Mouse (Mus musculus) heart, postnatal 0 days (tissue): ENCODE measurements around the gene Clic1. TPM values are rescaled to one million over a fixed set of nuclear protein-coding genes. Genes with fewer than 3 reads are reported as not detected.

Source experiments
- ATAC-seq: fragments of 200-750 bp; cut with Nextera tagmentation; 2 replicates; pipeline ENCODE4 v1.8.0; 2017; ENCODE audit warnings: low read depth, moderate number of reproducible peaks, moderate library complexity; ENCODE audit not compliant: insufficient read depth
- DNase-seq: peaks from one replicate; pipeline ENCODE4 v3.0.0-alpha.2; 2016; ENCODE audit warnings: low spot score
- H3K27ac ChIP-seq: fragments of 300-500 bp; sonication (generic); 2 replicates; pipeline ENCODE4 v1.5.1; 2014; ENCODE audit warnings: low read depth, mild to moderate bottlenecking
- H3K27me3 ChIP-seq: fragments of 300-500 bp; sonication (generic); 2 replicates; pipeline ENCODE4 v1.6.1; 2014; ENCODE audit warnings: low read length, mixed read lengths; ENCODE audit not compliant: control insufficient read depth, insufficient read depth
- H3K36me3 ChIP-seq: fragments of 300-500 bp; sonication (generic); replicated peaks from 2 replicates; pipeline ENCODE4 v1.6.1; 2014; ENCODE audit warnings: low read length, mixed read lengths; ENCODE audit not compliant: control insufficient read depth, insufficient read depth
- H3K4me1 ChIP-seq: fragments of 300-500 bp; sonication (generic); 2 replicates; pipeline ENCODE4 v1.6.1; 2014; ENCODE audit warnings: antibody characterized with exemption; ENCODE audit not compliant: control insufficient read depth, insufficient read depth
- H3K4me2 ChIP-seq: fragments of 300-500 bp; sonication (generic); 2 replicates; pipeline ENCODE4 v1.6.1; 2014; ENCODE audit warnings: low read depth, mild to moderate bottlenecking, low read length, moderate library complexity
- H3K4me3 ChIP-seq: fragments of 300-500 bp; sonication (generic); 2 replicates; pipeline ENCODE4 v1.5.1; 2014; ENCODE audit warnings: low read depth, low read length
- H3K9ac ChIP-seq: fragments of 300-500 bp; sonication (generic); replicated peaks from 2 replicates; pipeline ENCODE4 v1.6.1; 2014; ENCODE audit warnings: low read depth, low read length, mixed read lengths
- H3K9me3 ChIP-seq: fragments of 300-500 bp; sonication (generic); replicated peaks from 2 replicates; pipeline ENCODE4 v1.6.1; 2016; ENCODE audit warnings: low read length; ENCODE audit not compliant: control insufficient read depth
- CTCF ChIP-seq: IDR thresholded peaks from 2 replicates; pipeline ENCODE4 v1.5.1; 2016; ENCODE audit warnings: antibody characterized with exemption, control low read depth, low read depth
- EP300 ChIP-seq: IDR thresholded peaks from 2 replicates; pipeline ENCODE4 v1.6.1; 2016; ENCODE audit warnings: antibody characterized with exemption, low read depth
- WGBS: fragments of 180-500 bp; shearing (Covaris S2); extraction: QIAGEN DNeasy Blood & Tissue Kit; methylation state at CpG from one replicate; pipeline ENCODE4 v1.1.7; 2014; 5-methylcytosine and 5-hydroxymethylcytosine counted together
- polyA plus RNA-seq: library from polyadenylated mRNA; unstranded; fragments of >200 nt; fragmentation: Nextera tagmentation; extraction: Ambion mirVana; gene quantifications from 2 replicates; pipeline ENCODE4 v1.2.1, GENCODE M21; 2015
- total RNA-seq: library from RNA; depleted of rRNA; stranded (reverse); fragments of >200 nt; gene quantifications from 2 replicates; pipeline ENCODE4 v1.2.3, GENCODE M21; 2014; ENCODE audit warnings: low replicate concordance

Gene Clic1
- total and polyA plus RNA-seq, 2 experiments from 2014 or later, result 194 to 205 TPM

DNA sequence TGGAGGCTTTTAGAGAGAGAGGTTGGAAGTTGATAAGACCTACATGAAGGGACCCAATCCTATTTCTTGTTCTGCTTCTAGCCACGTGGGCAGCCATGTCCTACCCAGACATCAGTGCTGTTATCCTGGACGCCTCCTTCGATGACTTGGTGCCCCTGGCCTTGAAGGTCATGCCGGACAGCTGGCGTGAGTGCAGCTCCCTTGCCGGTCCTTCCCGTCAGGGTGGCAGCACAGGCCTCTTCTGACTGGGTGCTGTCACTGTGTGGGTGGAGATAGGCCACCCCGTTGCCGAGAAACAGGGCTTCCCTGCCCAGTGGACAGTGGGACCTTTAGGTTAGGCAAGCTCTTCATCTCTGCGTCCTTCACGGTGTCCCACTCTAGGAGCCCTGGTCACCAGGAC lies 51.4 kb downstream of the Clic1 start:
- no peaks in the 10 kb centered on the region for H3K9me3 ChIP-seq
- WGBS, result 81% methylated on average over 11 of the region's 11 CpGs
- no peak overlapping the region for H3K4me2 ChIP-seq
- H3K9ac ChIP-seq, result no peak overlapping the region
- DNase-seq (no peak), ATAC-seq (no peak)
- no peak overlapping the region for H3K27ac ChIP-seq
- no peaks in the 10 kb centered on the region for H3K4me1 ChIP-seq
- H3K36me3 ChIP-seq, result peaks cover 82% of the 10 kb centered on the region
- no peak for TF ChIP-seq CTCF
- TF ChIP-seq EP300, result no peak
- H3K4me3 ChIP-seq, result no peak overlapping the region
- H3K27me3 ChIP-seq, result no peaks in the 10 kb centered on the region

DNA sequence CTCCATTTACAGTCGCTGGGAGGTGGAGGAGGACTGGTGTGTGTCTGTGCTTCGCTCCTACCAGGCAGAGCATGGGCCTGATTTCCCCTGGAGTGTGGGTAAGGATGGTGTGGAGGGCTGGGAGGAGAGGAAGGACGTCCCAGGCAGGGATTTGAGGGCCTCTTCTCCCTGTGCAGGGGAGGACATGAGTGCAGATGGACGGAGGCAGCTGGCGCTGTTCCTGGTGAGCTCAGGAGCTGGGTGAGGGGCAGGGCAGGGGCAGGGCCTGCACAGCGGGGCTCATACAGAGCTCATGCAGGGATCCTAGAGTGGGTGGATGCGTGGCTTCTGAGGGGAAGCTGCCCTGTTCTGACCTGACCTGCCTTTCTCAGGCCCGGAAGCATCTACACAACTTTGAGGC lies 52.5 kb downstream of the Clic1 start:
- Histone ChIP-seq H3K27ac (no peak overlapping the region), H3K4me2 (no peak overlapping the region), H3K27me3 (no peaks in the 10 kb centered on the region), H3K4me1 (no peaks in the 10 kb centered on the region), H3K4me3 (no peak overlapping the region), H3K9ac (no peak overlapping the region), H3K36me3 (peaks cover 71% of the 10 kb centered on the region), H3K9me3 (no peaks in the 10 kb centered on the region)
- 63% methylated on average over 8 of the region's 8 CpGs for WGBS
- TF ChIP-seq EP300 (no peak), CTCF (no peak)
- no peak for ATAC-seq
- DNase-seq, result no peak

DNA sequence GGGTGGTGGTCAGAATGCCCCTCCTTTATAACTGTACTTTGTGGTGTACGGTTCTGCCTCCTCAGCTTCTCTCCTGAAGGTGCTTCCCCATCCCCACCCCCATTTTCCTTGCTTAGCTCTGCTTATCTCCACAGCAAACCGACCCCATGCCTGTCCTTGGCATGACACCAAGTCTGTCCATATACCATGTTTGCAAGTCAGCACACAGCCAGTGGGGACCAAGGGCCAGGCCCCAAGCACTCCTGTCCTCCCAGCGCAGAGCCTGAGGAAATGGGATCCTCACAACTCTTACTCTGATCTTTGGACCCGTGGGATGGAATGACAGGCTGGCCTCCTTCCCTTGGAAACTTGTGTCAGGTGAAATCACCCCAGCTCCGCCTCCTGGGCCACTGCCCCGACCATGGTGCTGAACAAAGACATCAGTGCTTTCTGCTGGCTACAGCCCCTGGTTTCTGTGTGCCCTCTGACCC lies 53.5 kb downstream of the Clic1 start:
- Histone ChIP-seq H3K9ac (no peak overlapping the region), H3K36me3 (peaks cover 61% of the 10 kb centered on the region), H3K4me3 (no peak overlapping the region), H3K4me2 (no peak overlapping the region), H3K27me3 (no peaks in the 10 kb centered on the region), H3K27ac (no peak overlapping the region), H3K9me3 (no peaks in the 10 kb centered on the region), H3K4me1 (no peaks in the 10 kb centered on the region)
- no peak for TF ChIP-seq EP300
- TF ChIP-seq CTCF, result no peak
- DNase-seq, result no peak
- ATAC-seq, result no peak; the same call in 1 of the 2 replicates
- WGBS, result 42% methylated on average over 6 of the region's 6 CpGs

DNA sequence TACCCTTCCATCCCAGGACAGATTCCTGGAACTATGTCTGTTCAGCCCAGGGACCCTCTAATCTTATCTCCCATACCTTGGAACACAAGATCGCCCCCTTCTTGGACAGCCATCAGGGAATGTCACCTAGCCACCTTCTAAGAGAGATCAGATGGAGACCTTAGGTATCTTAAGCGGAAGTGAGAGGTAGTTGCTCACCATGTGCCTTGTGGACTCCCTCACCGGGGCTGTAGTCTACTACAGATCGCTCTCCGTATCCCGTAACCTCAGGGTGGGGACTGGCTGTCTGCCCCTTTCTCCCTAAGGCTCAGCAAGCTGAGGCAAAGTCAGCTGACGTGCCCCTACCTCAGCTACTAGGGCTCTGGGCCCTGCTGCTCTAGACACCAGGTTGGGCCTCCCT lies 54.3 kb downstream of the Clic1 start:
- Histone ChIP-seq H3K9me3 (no peaks in the 10 kb centered on the region), H3K27ac (no peak overlapping the region), H3K36me3 (peaks cover 53% of the 10 kb centered on the region), H3K9ac (no peak overlapping the region), H3K4me2 (no peak overlapping the region), H3K4me1 (no peaks in the 10 kb centered on the region), H3K4me3 (no peak overlapping the region), H3K27me3 (no peaks in the 10 kb centered on the region)
- ATAC-seq, result no peak
- WGBS, result 83% methylated on average over 7 of the region's 7 CpGs
- TF ChIP-seq CTCF (no peak), EP300 (no peak)
- no peak for DNase-seq

DNA sequence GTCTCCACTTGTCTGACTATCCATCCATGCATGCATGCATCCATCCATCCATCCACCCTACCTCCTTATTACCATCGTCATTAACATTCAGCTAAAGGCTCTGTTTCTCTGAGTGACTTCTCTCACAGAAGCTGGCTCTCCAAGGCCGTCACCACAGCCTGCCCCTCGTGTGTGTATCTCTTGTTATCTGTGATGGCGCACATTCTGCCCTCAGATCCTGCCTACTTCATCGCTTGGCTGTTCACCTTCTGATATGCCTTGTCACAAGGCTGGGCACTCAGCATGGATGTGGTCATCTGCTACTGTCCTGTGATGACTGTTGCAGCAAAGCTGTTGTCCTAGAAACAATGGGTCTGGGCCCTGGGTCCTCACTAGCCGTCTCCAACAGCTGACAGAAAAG lies 55.0 kb downstream of the Clic1 start:
- Histone ChIP-seq H3K36me3 (peaks cover 46% of the 10 kb centered on the region), H3K4me1 (no peaks in the 10 kb centered on the region), H3K9me3 (no peaks in the 10 kb centered on the region), H3K9ac (no peak overlapping the region), H3K4me3 (no peak overlapping the region), H3K27ac (no peak overlapping the region), H3K4me2 (no peak overlapping the region), H3K27me3 (no peaks in the 10 kb centered on the region)
- ATAC-seq (no peak), DNase-seq (no peak)
- TF ChIP-seq CTCF (no peak), EP300 (no peak)
- 58% methylated on average over 6 of the region's 6 CpGs for WGBS

DNA sequence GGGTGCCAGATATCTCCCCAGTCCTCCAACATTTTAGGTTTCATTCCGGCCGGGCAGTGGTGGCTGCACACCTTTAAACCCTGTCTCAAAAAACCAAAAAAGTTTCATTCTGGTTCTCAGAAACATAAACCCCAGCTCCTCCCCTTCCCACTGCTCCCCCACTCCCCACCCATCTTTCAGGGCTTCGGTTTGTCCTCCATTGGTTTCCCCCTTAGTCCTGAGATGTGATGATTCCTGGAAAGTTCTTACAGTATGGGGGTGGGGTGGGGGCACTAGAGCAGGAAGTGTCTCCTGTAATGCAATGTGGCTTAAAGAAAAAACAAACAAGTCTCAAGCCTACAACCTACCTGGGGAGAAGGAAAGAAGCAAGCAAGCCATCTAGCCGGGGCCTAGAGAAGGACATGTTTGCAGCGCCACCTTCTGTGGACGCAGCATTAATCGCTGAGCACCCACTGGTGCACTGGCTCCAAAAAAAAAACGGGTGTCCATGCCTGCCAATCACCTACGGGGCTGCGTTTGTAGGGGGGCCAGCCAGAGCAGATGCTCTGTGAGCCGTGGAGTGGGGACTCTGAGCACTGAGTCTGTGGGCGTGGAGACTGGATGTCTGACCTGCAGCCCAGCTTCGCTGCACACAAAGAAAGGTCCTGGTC lies 56.1 kb downstream of the Clic1 start:
- WGBS, result 30% methylated on average over 13 of the region's 13 CpGs
- H3K27me3 ChIP-seq, result no peaks in the 10 kb centered on the region
- H3K36me3 ChIP-seq, result peaks cover 35% of the 10 kb centered on the region
- DNase-seq (peak; percentile 26), ATAC-seq (no peak)
- H3K27ac ChIP-seq, result no peak overlapping the region
- H3K9ac ChIP-seq, result 0 out of 2 replicates have a peak overlapping the region, but pooled peaks have one; percentile 1
- H3K4me1 ChIP-seq, result no peaks in the 10 kb centered on the region
- no peak overlapping the region for H3K4me3 ChIP-seq
- H3K4me2 ChIP-seq, result no peak overlapping the region
- TF ChIP-seq CTCF, result peak; percentile 59
- TF ChIP-seq EP300, result no peak
- H3K9me3 ChIP-seq, result no peaks in the 10 kb centered on the region
